Mouse (Mus musculus): ENCODE measurements around the gene Pcbp3. TPM values are rescaled to one million over a fixed set of nuclear protein-coding genes. Genes with fewer than 3 reads are reported as not detected.

Gene Pcbp3
- polyA plus RNA-seq (2012; rRNA removed) = 1.7 and 4.5 TPM in 2 replicates

- Histone ChIP-seq H3K27me3 (ENCODE audit: control insufficient read depth, insufficient read depth, low read length) (no peaks in the 10 kb centered on the region; the same call in 1 of the 2 replicates), H3K36me3 (ENCODE audit: control insufficient read depth, insufficient read depth, low read length) (no peaks in the 10 kb centered on the region), H3K4me1 (ENCODE audit: control insufficient read depth, insufficient read depth, insufficient read length, low read length) (peaks cover 5% of the 10 kb centered on the region), H3K4me3 (ENCODE audit: low read depth, low read length) (peak within 1 kb of the TSS; percentile 70), H3K27ac (ENCODE audit: insufficient read depth, low read depth, low read length) (no peak within 1 kb of the TSS)
- WGBS = 6% methylated on average over 62 of the region's 62 CpGs
- no peak for TF ChIP-seq POLR2A (IDR thresholded peaks at IDR 0.05; ENCODE audit: low read depth, low read length)
Observed at GRCm38 (mm10) chr10:76961790-76962489, at the start of gene Pcbp3. Gene Pcbp3 (minus strand): TSS chr10:76961887.

GRCm38 (mm10) chr10:77008698-77009097, 47.0 kb upstream of the Pcbp3 start:
- TF ChIP-seq POLR2A (IDR thresholded peaks at IDR 0.05; ENCODE audit: low read depth, low read length) (no peak), CTCF (IDR thresholded peaks at IDR 0.05; ENCODE audit: extremely low read depth, insufficient read length, insufficient replicate concordance, low read depth, low read length) (no peak)
- no peaks in the 10 kb centered on the region for H3K4me1 ChIP-seq (ENCODE audit: control insufficient read depth, insufficient read depth, insufficient read length, low read length)
- WGBS = 93% methylated on average over 3 of the region's 3 CpGs
- H3K4me3 ChIP-seq (ENCODE audit: low read depth, low read length) = no peak overlapping the region
- H3K27ac ChIP-seq (ENCODE audit: insufficient read depth, low read depth, low read length) = no peak overlapping the region
- no peaks in the 10 kb centered on the region for H3K27me3 ChIP-seq (ENCODE audit: control insufficient read depth, insufficient read depth, low read length)
- H3K36me3 ChIP-seq (ENCODE audit: control insufficient read depth, insufficient read depth, low read length) = no peaks in the 10 kb centered on the region

GRCm38 (mm10) chr10:77008109-77008561, 46.4 kb upstream of the Pcbp3 start:
- H3K27me3 ChIP-seq (ENCODE audit: control insufficient read depth, insufficient read depth, low read length) = no peaks in the 10 kb centered on the region
- H3K27ac ChIP-seq (ENCODE audit: insufficient read depth, low read depth, low read length) = no peak overlapping the region
- no peaks in the 10 kb centered on the region for H3K4me1 ChIP-seq (ENCODE audit: control insufficient read depth, insufficient read depth, insufficient read length, low read length)
- no peaks in the 10 kb centered on the region for H3K36me3 ChIP-seq (ENCODE audit: control insufficient read depth, insufficient read depth, low read length)
- no peak overlapping the region for H3K4me3 ChIP-seq (ENCODE audit: low read depth, low read length)
- 43% methylated on average over 9 of the region's 9 CpGs for WGBS
- TF ChIP-seq POLR2A (IDR thresholded peaks at IDR 0.05; ENCODE audit: low read depth, low read length) (no peak), CTCF (IDR thresholded peaks at IDR 0.05; ENCODE audit: extremely low read depth, insufficient read length, insufficient replicate concordance, low read depth, low read length) (no peak)

- Histone ChIP-seq H3K4me1 (ENCODE audit: control insufficient read depth, insufficient read depth, insufficient read length, low read length) (no peaks in the 10 kb centered on the region), H3K27ac (ENCODE audit: insufficient read depth, low read depth, low read length) (no peak overlapping the region), H3K27me3 (ENCODE audit: control insufficient read depth, insufficient read depth, low read length) (no peaks in the 10 kb centered on the region), H3K36me3 (ENCODE audit: control insufficient read depth, insufficient read depth, low read length) (no peaks in the 10 kb centered on the region), H3K4me3 (ENCODE audit: low read depth, low read length) (no peak overlapping the region)
- TF ChIP-seq POLR2A (IDR thresholded peaks at IDR 0.05; ENCODE audit: low read depth, low read length) (no peak), CTCF (IDR thresholded peaks at IDR 0.05; ENCODE audit: extremely low read depth, insufficient read length, insufficient replicate concordance, low read depth, low read length) (no peak)
- 36% methylated on average over 8 of the region's 8 CpGs for WGBS
Observed at GRCm38 (mm10) chr10:77007433-77008108, 45.9 kb upstream of the Pcbp3 start.

GRCm38 (mm10) chr10:77004936-77005335, 43.2 kb upstream of the Pcbp3 start:
- WGBS = 64% methylated on average over 7 of the region's 7 CpGs
- TF ChIP-seq CTCF (IDR thresholded peaks at IDR 0.05; ENCODE audit: extremely low read depth, insufficient read length, insufficient replicate concordance, low read depth, low read length) (no peak), POLR2A (IDR thresholded peaks at IDR 0.05; ENCODE audit: low read depth, low read length) (no peak)
- no peaks in the 10 kb centered on the region for H3K4me1 ChIP-seq (ENCODE audit: control insufficient read depth, insufficient read depth, insufficient read length, low read length)
- H3K27me3 ChIP-seq (ENCODE audit: control insufficient read depth, insufficient read depth, low read length) = no peaks in the 10 kb centered on the region
- no peak overlapping the region for H3K27ac ChIP-seq (ENCODE audit: insufficient read depth, low read depth, low read length)
- H3K36me3 ChIP-seq (ENCODE audit: control insufficient read depth, insufficient read depth, low read length) = no peaks in the 10 kb centered on the region
- H3K4me3 ChIP-seq (ENCODE audit: low read depth, low read length) = no peak overlapping the region

GRCm38 (mm10) chr10:76997759-76998513, 36.2 kb upstream of the Pcbp3 start:
- TF ChIP-seq CTCF (IDR thresholded peaks at IDR 0.05; ENCODE audit: extremely low read depth, insufficient read length, insufficient replicate concordance, low read depth, low read length) = no peak
- H3K27me3 ChIP-seq (ENCODE audit: control insufficient read depth, insufficient read depth, low read length) = no peaks in the 10 kb centered on the region; the same call in 1 of the 2 replicates
- WGBS = 56% methylated on average over 17 of the region's 17 CpGs
- H3K27ac ChIP-seq (ENCODE audit: insufficient read depth, low read depth, low read length) = no peak overlapping the region
- no peak overlapping the region for H3K4me3 ChIP-seq (ENCODE audit: low read depth, low read length)
- no peaks in the 10 kb centered on the region for H3K36me3 ChIP-seq (ENCODE audit: control insufficient read depth, insufficient read depth, low read length)
- no peaks in the 10 kb centered on the region for H3K4me1 ChIP-seq (ENCODE audit: control insufficient read depth, insufficient read depth, insufficient read length, low read length)

- no peaks in the 10 kb centered on the region for H3K4me1 ChIP-seq (ENCODE audit: control insufficient read depth, insufficient read depth, insufficient read length, low read length)
- no peaks in the 10 kb centered on the region for H3K36me3 ChIP-seq (ENCODE audit: control insufficient read depth, insufficient read depth, low read length)
- no peak overlapping the region for H3K4me3 ChIP-seq (ENCODE audit: low read depth, low read length)
- 48% methylated on average over 3 of the region's 3 CpGs for WGBS
- no peaks in the 10 kb centered on the region; the same call in 1 of the 2 replicates for H3K27me3 ChIP-seq (ENCODE audit: control insufficient read depth, insufficient read depth, low read length)
- H3K27ac ChIP-seq (ENCODE audit: insufficient read depth, low read depth, low read length) = no peak overlapping the region
- TF ChIP-seq CTCF (IDR thresholded peaks at IDR 0.05; ENCODE audit: extremely low read depth, insufficient read length, insufficient replicate concordance, low read depth, low read length) (no peak), POLR2A (IDR thresholded peaks at IDR 0.05; ENCODE audit: low read depth, low read length) (no peak)
Observed at GRCm38 (mm10) chr10:76992456-76992855, 30.8 kb upstream of the Pcbp3 start.
